Mouse (Mus musculus): ENCODE results near the gene Hapln4. TPM values are rescaled to one million over a fixed set of nuclear protein-coding genes. Genes with fewer than 3 reads are reported as not detected.
"Not testable (repeated sequence)": the region's sequence is repeated elsewhere in the genome, so short reads cannot be mapped to it uniquely, and the experiment has no call there.

Hapln4 gene
- polyA plus RNA-seq (2012; rRNA removed), result 0.23 and 0.31 TPM in 2 replicates

DNA sequence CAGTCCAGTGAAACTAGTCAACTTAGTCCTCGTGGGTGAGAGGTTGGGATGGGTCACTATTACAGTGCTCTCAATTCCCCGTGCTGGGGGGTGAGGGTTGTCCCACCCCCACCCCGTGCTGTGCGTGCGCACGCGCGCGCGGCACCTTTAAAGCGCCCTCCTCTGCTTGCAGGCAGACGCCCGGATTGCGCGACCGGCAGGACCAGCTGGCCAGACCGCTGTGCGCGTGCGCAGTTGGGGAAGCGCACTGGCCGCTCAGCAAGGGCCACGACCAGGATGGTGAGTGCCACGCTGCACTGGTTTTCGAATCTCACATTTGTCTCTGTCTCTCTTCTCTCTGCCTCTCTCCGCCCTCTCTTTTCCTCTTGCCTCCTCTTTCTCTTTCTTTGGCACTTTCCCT, at the start of gene Hapln4:
Hapln4 (plus strand) TSS at position 173 of the 400 bp plus-strand sequence.
- Histone ChIP-seq H3K4me1 (ENCODE audit: control insufficient read depth, insufficient read depth, low read length) (peaks cover 26% of the 10 kb centered on the region), H3K27me3 (ENCODE audit: control insufficient read depth, insufficient read depth, low read length) (no peaks in the 10 kb centered on the region), H3K27ac (ENCODE audit: control insufficient read depth, insufficient read depth, low read depth, low read length) (no peak within 1 kb of the TSS), H3K4me3 (ENCODE audit: control insufficient read depth, low read depth, low read length) (peak within 1 kb of the TSS; percentile 53), H3K36me3 (ENCODE audit: control insufficient read depth, insufficient read depth, low read length) (no peaks in the 10 kb centered on the region)
- TF ChIP-seq POLR2A (IDR thresholded peaks at IDR 0.05; ENCODE audit: control insufficient read depth, low read depth, low read length), result no peak
- TF ChIP-seq CTCF (IDR thresholded peaks at IDR 0.05; ENCODE audit: control insufficient read depth, insufficient read depth, insufficient replicate concordance, low read depth, low read length), result no peak

- Histone ChIP-seq H3K27me3 (ENCODE audit: control insufficient read depth, insufficient read depth, low read length) (no peaks in the 10 kb centered on the region), H3K4me1 (ENCODE audit: control insufficient read depth, insufficient read depth, low read length) (peaks cover 3% of the 10 kb centered on the region), H3K36me3 (ENCODE audit: control insufficient read depth, insufficient read depth, low read length) (no peaks in the 10 kb centered on the region), H3K27ac (ENCODE audit: control insufficient read depth, insufficient read depth, low read depth, low read length) (no peak overlapping the region), H3K4me3 (ENCODE audit: control insufficient read depth, low read depth, low read length) (no peak overlapping the region)
- no peak for TF ChIP-seq POLR2A (IDR thresholded peaks at IDR 0.05; ENCODE audit: control insufficient read depth, low read depth, low read length)
- no peak for TF ChIP-seq CTCF (IDR thresholded peaks at IDR 0.05; ENCODE audit: control insufficient read depth, insufficient read depth, insufficient replicate concordance, low read depth, low read length)
Measured at GRCm38 (mm10) chr8:70037994-70038393, 45.3 kb upstream of the Hapln4 start.

GRCm38 (mm10) chr8:70041885-70042546, 41.2 kb upstream of the Hapln4 start:
- H3K4me1 ChIP-seq (ENCODE audit: control insufficient read depth, insufficient read depth, low read length), result peaks cover 3% of the 10 kb centered on the region
- peak overlapping the region; percentile 96 for H3K4me3 ChIP-seq (ENCODE audit: control insufficient read depth, low read depth, low read length)
- TF ChIP-seq POLR2A (IDR thresholded peaks at IDR 0.05; ENCODE audit: control insufficient read depth, low read depth, low read length), result no peak
- TF ChIP-seq CTCF (IDR thresholded peaks at IDR 0.05; ENCODE audit: control insufficient read depth, insufficient read depth, insufficient replicate concordance, low read depth, low read length), result no peak
- H3K36me3 ChIP-seq (ENCODE audit: control insufficient read depth, insufficient read depth, low read length), result no peaks in the 10 kb centered on the region
- peak overlapping the region; percentile 94 for H3K27ac ChIP-seq (ENCODE audit: control insufficient read depth, insufficient read depth, low read depth, low read length)
- H3K27me3 ChIP-seq (ENCODE audit: control insufficient read depth, insufficient read depth, low read length), result no peaks in the 10 kb centered on the region

DNA sequence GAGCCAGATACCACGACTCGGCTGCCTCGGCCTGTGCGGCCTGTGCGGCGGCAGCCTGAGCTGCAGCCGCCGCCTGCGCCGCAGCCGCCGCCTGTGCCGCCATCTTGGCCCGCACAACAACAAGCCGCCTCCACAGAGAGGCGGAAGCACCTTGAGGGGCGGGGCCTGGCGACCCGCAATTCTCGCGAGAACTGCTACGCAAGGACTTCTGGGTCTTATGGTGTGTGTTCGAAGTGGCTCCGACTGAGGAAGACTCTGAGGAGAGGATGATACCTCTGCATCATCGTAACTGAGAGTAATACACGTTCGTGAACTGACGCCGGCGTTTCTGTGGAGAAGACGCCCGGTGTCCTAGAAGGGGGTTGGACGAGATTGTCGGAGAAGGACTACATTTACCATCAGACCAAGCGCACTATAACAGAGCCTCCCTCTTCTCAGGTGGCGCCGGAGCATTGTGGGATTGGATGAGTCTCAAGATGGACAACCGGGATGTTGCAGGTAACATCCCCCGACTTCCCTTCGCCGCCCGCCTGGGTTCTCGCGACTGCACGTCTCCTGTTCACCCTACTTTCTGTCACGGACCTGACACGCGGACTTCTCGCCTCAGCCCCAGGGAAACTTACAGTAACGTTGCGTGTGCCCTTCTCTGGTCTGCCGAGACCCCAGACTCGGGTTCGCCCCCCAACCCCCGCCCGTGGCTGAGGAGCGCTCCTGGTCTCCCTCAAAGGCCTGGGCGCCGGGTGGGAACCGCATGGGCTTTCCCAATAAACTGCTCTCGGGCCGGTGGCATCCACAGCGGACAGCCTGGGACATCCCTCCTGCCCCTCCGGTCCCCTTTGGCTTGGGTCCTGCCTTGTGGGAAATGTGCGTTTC, 40.4 kb upstream of the Hapln4 start, which contains the start of the genes Mau2 and Sugp1:
Mau2 (minus strand) TSS at position 152 of the 873 bp plus-strand sequence.
Sugp1 (plus strand) TSS at position 231 of the 873 bp plus-strand sequence.
- H3K27ac ChIP-seq (ENCODE audit: control insufficient read depth, insufficient read depth, low read depth, low read length), result peak within 1 kb of the TSS; percentile 94
- H3K27me3 ChIP-seq (ENCODE audit: control insufficient read depth, insufficient read depth, low read length), result no peaks in the 10 kb centered on the region
- TF ChIP-seq POLR2A (IDR thresholded peaks at IDR 0.05; ENCODE audit: control insufficient read depth, low read depth, low read length) (peak; percentile 95), CTCF (IDR thresholded peaks at IDR 0.05; ENCODE audit: control insufficient read depth, insufficient read depth, insufficient replicate concordance, low read depth, low read length) (no peak)
- H3K4me3 ChIP-seq (ENCODE audit: control insufficient read depth, low read depth, low read length), result peak within 1 kb of the TSS; percentile 96
- H3K36me3 ChIP-seq (ENCODE audit: control insufficient read depth, insufficient read depth, low read length), result no peaks in the 10 kb centered on the region
- peaks cover 3% of the 10 kb centered on the region for H3K4me1 ChIP-seq (ENCODE audit: control insufficient read depth, insufficient read depth, low read length)

DNA sequence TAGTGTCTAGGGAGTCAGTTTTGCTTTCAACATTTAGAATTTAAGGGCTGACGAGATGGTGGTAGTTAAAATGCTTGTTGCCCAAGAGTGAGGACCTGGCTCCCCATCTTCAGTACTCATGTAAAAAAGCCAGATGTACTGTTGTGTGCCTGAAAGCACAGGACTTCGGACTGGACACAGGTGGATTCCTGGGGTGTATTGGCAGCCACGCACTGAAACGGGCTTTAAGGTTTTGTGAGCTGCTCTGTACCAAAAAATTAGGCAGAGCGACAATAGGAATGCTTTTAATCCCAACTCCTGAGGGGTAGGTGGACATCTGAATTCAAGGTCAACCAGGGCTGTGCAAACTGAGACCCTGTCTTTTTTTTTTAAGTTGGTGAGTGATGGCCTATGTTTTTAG, 39.3 kb upstream of the Hapln4 start:
- TF ChIP-seq CTCF (IDR thresholded peaks at IDR 0.05; ENCODE audit: control insufficient read depth, insufficient read depth, insufficient replicate concordance, low read depth, low read length), result no peak
- no peak for TF ChIP-seq POLR2A (IDR thresholded peaks at IDR 0.05; ENCODE audit: control insufficient read depth, low read depth, low read length)
- H3K27ac ChIP-seq (ENCODE audit: control insufficient read depth, insufficient read depth, low read depth, low read length), result no peak overlapping the region
- no peaks in the 10 kb centered on the region for H3K27me3 ChIP-seq (ENCODE audit: control insufficient read depth, insufficient read depth, low read length)
- H3K4me1 ChIP-seq (ENCODE audit: control insufficient read depth, insufficient read depth, low read length), result peaks cover 3% of the 10 kb centered on the region
- peak overlapping the region; percentile 96 for H3K4me3 ChIP-seq (ENCODE audit: control insufficient read depth, low read depth, low read length)
- peaks cover 1% of the 10 kb centered on the region; the same call in 1 of the 2 replicates for H3K36me3 ChIP-seq (ENCODE audit: control insufficient read depth, insufficient read depth, low read length)

DNA sequence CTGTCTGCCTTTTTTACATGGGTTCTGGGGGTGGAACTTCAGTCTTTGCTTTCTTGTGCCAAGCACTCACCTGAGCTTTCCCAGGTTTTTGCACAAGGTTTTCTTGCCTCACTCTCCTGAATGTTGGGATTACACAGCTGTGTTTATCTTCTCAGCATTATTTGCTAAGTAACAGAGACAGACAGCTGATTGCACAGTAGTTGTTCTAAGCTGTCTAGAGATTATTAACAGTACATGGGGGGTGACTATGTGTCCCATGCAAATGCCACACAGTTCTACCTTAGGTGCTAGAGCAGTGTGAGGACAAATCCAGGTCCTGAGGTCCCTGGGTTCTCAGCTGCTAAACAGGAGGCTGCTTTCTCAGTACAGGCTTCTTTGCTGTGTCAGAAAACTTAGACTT, 33.6 kb upstream of the Hapln4 start:
- H3K36me3 ChIP-seq (ENCODE audit: control insufficient read depth, insufficient read depth, low read length), result peaks cover 1% of the 10 kb centered on the region
- H3K27me3 ChIP-seq (ENCODE audit: control insufficient read depth, insufficient read depth, low read length), result no peaks in the 10 kb centered on the region
- TF ChIP-seq POLR2A (IDR thresholded peaks at IDR 0.05; ENCODE audit: control insufficient read depth, low read depth, low read length), result no peak
- TF ChIP-seq CTCF (IDR thresholded peaks at IDR 0.05; ENCODE audit: control insufficient read depth, insufficient read depth, insufficient replicate concordance, low read depth, low read length), result no peak
- no peaks in the 10 kb centered on the region for H3K4me1 ChIP-seq (ENCODE audit: control insufficient read depth, insufficient read depth, low read length)
- H3K27ac ChIP-seq (ENCODE audit: control insufficient read depth, insufficient read depth, low read depth, low read length), result no peak overlapping the region
- no peak overlapping the region for H3K4me3 ChIP-seq (ENCODE audit: control insufficient read depth, low read depth, low read length)

DNA sequence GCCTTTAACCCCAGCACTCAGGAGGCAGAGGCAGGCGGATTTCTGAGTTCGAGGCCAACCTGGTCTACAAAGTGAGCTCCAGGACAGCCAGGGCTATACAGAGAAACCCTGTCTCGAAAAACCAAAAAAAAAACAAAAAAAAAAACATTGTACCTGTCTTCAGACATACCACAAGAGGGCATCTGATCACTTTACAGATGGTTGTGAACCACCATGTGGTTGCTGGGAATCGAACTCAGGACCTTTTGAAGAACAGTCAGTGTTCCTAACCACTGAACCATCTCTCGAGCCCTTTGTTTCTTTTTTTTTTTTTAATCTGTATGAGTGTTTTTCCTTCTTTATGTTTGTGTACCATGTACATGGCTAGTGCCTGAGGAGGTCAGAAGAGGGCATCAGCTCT, 32.8 kb upstream of the Hapln4 start:
- not testable (repeated sequence) for H3K36me3 ChIP-seq (ENCODE audit: control insufficient read depth, insufficient read depth, low read length); H3K4me1 ChIP-seq (ENCODE audit: control insufficient read depth, insufficient read depth, low read length); H3K4me3 ChIP-seq (ENCODE audit: control insufficient read depth, low read depth, low read length); H3K27me3 ChIP-seq (ENCODE audit: control insufficient read depth, insufficient read depth, low read length); H3K27ac ChIP-seq (ENCODE audit: control insufficient read depth, insufficient read depth, low read depth, low read length)
